Mouse (Mus musculus) lung, adult 2 months (tissue): Measurements from ENCODE around the gene Mapk8.

Experiments
- CTCF ChIP-seq: fragments of 200-500 bp; IDR thresholded peaks from 2 replicates; pipeline ENCODE4 v1.5.1; 2011; ENCODE audit warnings: mild to moderate bottlenecking, low read length, control low read depth; ENCODE audit not compliant: insufficient read depth
- POLR2A ChIP-seq: fragments of 200-500 bp; IDR thresholded peaks from 2 replicates; pipeline ENCODE4 v1.6.1; 2011; ENCODE audit warnings: low read depth, mild to moderate bottlenecking, control low read depth, low read length, borderline replicate concordance; ENCODE audit errors: extremely low read depth

DNA sequence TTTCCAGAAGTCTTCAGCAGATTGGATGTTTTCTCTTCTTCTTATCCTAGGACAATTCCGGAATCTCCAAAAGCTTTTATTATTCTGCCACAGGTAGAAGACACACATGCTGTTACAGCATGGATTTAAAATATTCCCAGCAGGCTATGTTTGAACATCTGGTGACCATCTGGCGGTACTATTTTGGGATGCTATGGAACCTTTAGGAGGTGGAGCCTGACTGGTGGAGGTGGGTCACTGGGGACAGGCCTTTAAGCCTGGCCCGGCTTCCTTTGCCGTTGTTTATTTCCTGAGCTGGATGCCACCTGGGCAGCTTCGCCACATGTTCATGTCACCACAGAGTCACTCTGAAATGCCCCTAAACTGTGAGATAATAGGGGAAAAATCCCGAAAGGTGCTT, 20.8 kb upstream of the Mapk8 start:
- TF ChIP-seq CTCF = no peak
- TF ChIP-seq POLR2A = no peak
